Mouse (Mus musculus): ENCODE measurements at regions not wholly inside any gene's neighbourhood (a gene's known extent, or its start where the extent isn't known, plus 50 kb on each side); places are given as distances from the start of the nearest gene placed in this dataset.

- Histone ChIP-seq H3K4me3 (ENCODE audit: insufficient read depth, low read length) (no peak overlapping the region), H3K27ac (ENCODE audit: insufficient read depth, low read length) (no peak overlapping the region), H3K4me1 (ENCODE audit: control insufficient read depth, insufficient read depth, low read length) (0 out of 2 replicates have a peak, but pooled peaks cover 3% of the 10 kb centered on the region)
- TF ChIP-seq CTCF (IDR thresholded peaks at IDR 0.05; ENCODE audit: borderline replicate concordance, insufficient read depth, low read length) (no peak), POLR2A (IDR thresholded peaks at IDR 0.05; ENCODE audit: low read depth, low read length) (no peak)
Measured at GRCm38 (mm10) chr1:90433911-90434310, 168.9 kb upstream of the Cops8 start.

DNA sequence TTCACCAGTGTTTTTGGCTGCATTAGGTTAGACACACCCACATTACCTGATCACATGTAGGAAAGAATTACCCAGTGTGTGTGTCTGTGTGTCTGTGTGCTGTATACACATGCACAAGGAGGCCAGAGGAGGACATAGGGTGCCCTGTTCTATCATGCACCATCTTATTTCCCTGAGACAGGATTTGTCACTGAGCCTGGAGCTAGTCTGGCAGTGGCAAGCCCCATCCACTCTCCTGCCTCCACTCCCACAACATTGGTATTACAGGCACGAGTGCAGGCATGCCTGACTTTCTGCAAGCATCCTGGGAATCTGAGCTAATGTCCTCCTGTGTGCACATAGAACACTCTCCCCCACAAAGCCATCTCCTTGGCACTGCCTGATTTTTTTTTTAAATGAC lies 162.1 kb upstream of the Cops8 start:
- Histone ChIP-seq H3K4me1 (ENCODE audit: control insufficient read depth, insufficient read depth, low read length) (peaks cover 16% of the 10 kb centered on the region), H3K4me3 (ENCODE audit: insufficient read depth, low read length) (no peak overlapping the region), H3K27ac (ENCODE audit: insufficient read depth, low read length) (no peak overlapping the region)
- no peak for TF ChIP-seq POLR2A (IDR thresholded peaks at IDR 0.05; ENCODE audit: low read depth, low read length)
- TF ChIP-seq CTCF (IDR thresholded peaks at IDR 0.05; ENCODE audit: borderline replicate concordance, insufficient read depth, low read length) = no peak

- peaks cover 16% of the 10 kb centered on the region for H3K4me1 ChIP-seq (ENCODE audit: control insufficient read depth, insufficient read depth, low read length)
- no peak overlapping the region for H3K4me3 ChIP-seq (ENCODE audit: insufficient read depth, low read length)
- TF ChIP-seq POLR2A (IDR thresholded peaks at IDR 0.05; ENCODE audit: low read depth, low read length) (no peak), CTCF (IDR thresholded peaks at IDR 0.05; ENCODE audit: borderline replicate concordance, insufficient read depth, low read length) (no peak)
- H3K27ac ChIP-seq (ENCODE audit: insufficient read depth, low read length) = no peak overlapping the region
Measured at GRCm38 (mm10) chr1:90441134-90441868, 161.5 kb upstream of the Cops8 start.

DNA sequence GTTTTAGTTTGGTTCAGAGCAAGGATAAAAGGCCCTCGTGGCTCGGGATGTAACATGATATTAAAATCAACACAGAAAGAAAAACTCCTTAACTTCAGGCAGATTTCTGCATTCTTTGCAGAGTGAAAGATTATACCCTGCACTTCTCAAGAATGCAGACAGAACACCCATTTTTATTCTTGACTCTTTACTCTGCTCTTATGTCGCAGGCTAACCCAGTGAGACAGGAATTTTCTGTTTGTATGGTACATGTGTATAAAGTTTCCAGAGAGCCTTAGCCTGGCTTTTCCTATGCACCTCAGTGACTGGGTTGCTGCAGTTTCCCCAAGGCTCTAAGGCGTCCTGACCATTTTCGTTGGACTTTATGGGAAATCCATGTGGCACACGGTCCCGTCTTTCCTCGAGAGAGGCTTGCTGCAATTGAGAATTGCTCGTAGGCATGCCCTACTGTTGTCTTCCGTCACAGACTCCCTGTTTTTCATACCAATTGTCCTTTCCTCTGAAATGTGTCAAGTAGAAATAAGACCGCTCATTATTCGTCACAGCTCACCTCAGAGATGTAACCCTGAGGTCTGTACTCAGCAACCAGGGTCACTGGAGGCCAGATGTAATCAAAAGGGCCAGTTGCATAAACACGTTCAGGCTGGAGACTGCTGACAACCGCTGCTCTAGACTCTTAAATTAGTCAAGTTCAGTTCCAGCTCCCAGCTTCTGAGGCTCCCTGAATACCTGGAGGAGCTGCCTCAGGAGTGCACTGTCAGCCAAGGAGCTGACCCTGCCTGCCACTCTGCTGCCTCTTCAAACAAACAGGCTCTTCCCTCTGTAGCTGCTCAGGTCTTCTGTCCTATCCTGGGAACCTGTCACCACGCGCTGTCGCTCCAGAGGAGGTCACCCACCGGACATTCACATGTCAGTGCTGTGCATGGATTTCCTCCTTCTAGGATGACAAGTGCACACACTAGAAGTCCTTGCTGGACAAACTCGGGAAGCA lies 160.2 kb upstream of the Cops8 start:
- H3K4me1 ChIP-seq (ENCODE audit: control insufficient read depth, insufficient read depth, low read length) = peaks cover 16% of the 10 kb centered on the region
- TF ChIP-seq CTCF (IDR thresholded peaks at IDR 0.05; ENCODE audit: borderline replicate concordance, insufficient read depth, low read length) (no peak), POLR2A (IDR thresholded peaks at IDR 0.05; ENCODE audit: low read depth, low read length) (no peak)
- H3K27ac ChIP-seq (ENCODE audit: insufficient read depth, low read length) = peak overlapping the region; percentile 71
- no peak overlapping the region for H3K4me3 ChIP-seq (ENCODE audit: insufficient read depth, low read length)

DNA sequence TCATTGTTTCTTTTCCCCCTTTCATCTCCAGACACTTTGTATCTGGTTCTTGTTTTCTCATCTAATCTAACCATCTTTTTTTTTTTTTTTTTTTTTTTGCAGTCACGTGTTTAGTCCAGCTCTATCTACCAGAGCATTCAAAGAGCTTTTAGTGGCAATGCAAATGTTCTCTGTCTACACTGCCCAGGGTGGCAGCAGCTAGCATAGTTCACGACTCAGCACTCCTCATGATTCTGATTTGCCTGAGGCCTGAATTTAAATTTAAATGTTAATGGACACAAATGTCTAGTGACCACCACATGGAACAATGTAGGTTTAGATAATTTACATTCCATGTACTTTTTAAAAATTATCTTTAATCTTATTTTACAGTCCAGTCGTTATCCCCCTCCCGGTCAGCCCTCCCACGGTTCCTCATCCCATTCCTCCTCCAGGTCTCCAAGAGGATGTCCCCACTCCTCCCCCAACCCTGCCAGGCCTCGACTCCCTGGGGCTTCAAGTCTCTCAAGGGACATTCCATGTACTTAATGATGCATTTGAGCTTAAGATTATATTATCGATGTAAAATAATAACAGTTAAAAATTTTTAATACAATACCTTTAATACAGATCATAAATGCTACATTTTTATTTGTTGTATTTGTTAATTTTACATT lies 153.1 kb upstream of the Cops8 start:
- H3K4me1 ChIP-seq (ENCODE audit: control insufficient read depth, insufficient read depth, low read length) = no peaks in the 10 kb centered on the region
- no peak overlapping the region for H3K4me3 ChIP-seq (ENCODE audit: insufficient read depth, low read length)
- H3K27ac ChIP-seq (ENCODE audit: insufficient read depth, low read length) = no peak overlapping the region
- TF ChIP-seq CTCF (IDR thresholded peaks at IDR 0.05; ENCODE audit: borderline replicate concordance, insufficient read depth, low read length) (no peak), POLR2A (IDR thresholded peaks at IDR 0.05; ENCODE audit: low read depth, low read length) (no peak)

DNA sequence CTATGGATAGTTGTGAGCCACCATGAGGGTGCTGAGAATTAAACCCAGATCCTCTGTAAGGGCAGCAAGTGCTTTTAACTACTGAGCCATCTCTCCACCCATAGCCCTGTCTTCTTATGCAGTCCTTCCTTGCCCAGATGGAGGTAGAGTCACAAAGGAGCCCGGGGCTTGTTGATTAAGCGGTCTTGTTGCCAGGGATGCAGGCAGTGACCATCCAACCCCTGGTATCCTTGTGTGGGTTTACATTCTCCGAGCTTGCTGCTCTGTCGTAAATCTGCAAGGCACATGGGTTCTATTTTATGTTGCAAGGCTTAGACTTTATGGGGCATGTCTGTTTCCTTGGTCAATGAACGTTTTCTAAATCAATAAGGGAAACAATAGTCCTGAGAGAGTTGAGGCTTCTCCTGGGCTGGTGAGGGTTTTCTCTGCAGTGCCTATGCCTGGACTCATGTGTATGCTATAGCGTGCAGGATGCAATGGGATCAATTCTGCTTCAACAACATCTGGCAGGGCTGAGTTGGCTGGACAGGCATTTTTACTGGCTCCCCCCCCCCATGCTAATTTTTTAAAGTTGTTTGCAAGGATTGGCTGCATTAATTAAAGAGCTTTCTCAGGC lies 150.7 kb upstream of the Cops8 start:
- H3K4me1 ChIP-seq (ENCODE audit: control insufficient read depth, insufficient read depth, low read length) = no peaks in the 10 kb centered on the region
- TF ChIP-seq CTCF (IDR thresholded peaks at IDR 0.05; ENCODE audit: borderline replicate concordance, insufficient read depth, low read length) (no peak), POLR2A (IDR thresholded peaks at IDR 0.05; ENCODE audit: low read depth, low read length) (no peak)
- H3K4me3 ChIP-seq (ENCODE audit: insufficient read depth, low read length) = no peak overlapping the region
- no peak overlapping the region for H3K27ac ChIP-seq (ENCODE audit: insufficient read depth, low read length)

DNA sequence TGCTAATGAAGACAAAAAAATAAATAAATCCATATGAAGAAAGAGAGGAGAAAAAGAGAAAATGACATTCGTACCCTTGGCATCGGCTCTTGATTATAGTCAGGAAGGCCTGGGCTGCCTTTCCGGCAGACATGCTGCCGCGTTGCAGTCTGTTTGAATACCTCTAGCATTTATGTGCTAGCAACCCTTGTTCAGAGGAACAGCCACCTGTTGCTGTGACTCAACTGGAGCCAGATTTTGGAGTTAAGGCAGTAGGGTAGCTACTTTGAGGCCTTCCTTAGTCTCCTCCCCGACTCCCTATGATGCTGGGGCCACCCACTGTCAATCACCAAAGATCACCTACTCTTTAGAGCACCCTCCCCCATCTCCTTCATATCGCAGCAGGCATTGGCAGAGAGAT lies 148.5 kb upstream of the Cops8 start:
- Histone ChIP-seq H3K27ac (ENCODE audit: insufficient read depth, low read length) (no peak overlapping the region), H3K4me1 (ENCODE audit: control insufficient read depth, insufficient read depth, low read length) (no peaks in the 10 kb centered on the region), H3K4me3 (ENCODE audit: insufficient read depth, low read length) (no peak overlapping the region)
- TF ChIP-seq POLR2A (IDR thresholded peaks at IDR 0.05; ENCODE audit: low read depth, low read length) (no peak), CTCF (IDR thresholded peaks at IDR 0.05; ENCODE audit: borderline replicate concordance, insufficient read depth, low read length) (no peak)

DNA sequence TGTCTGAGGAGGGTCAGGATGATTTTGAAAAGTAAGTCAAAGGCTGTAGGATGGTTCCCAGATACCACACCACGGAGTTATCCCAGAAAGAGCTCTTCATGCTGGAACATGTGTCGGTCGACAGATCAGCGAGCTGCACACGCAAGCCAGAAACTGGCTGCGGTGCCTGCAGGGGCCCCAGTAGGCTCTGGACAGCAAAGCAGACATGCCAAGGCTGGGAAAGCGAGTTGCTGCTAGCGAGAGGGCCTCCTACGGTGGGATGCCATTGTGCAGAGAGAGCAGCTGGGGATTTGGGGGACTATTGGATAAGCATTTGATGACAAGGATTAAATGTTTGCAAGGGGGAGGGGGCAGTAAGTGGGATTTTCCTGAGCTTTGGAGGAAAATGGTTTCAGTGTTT lies 145.4 kb upstream of the Cops8 start:
- peaks cover 7% of the 10 kb centered on the region; the same call in 1 of the 2 replicates for H3K4me1 ChIP-seq (ENCODE audit: control insufficient read depth, insufficient read depth, low read length)
- no peak overlapping the region for H3K27ac ChIP-seq (ENCODE audit: insufficient read depth, low read length)
- TF ChIP-seq POLR2A (IDR thresholded peaks at IDR 0.05; ENCODE audit: low read depth, low read length) (no peak), CTCF (IDR thresholded peaks at IDR 0.05; ENCODE audit: borderline replicate concordance, insufficient read depth, low read length) (no peak)
- no peak overlapping the region for H3K4me3 ChIP-seq (ENCODE audit: insufficient read depth, low read length)

DNA sequence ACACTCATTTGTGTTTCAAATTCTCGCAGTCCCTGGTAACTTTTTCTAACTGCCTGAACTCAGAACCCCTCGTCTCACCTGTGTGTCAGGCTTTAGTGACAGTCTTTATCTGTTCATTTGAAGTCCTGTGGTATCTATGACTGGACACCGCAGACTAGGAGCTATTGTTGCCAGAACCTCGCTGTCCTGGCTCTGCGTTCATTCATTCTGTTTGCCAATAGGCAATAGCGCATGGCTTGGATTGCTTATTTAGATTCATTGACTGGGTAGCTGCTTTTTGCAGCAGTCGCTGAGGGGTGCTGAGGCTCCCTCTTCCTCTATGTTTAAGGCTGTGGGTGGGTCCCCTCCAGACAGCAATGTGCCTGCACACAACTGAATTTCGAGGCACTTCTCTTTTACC lies 144.6 kb upstream of the Cops8 start:
- peaks cover 7% of the 10 kb centered on the region; the same call in 1 of the 2 replicates for H3K4me1 ChIP-seq (ENCODE audit: control insufficient read depth, insufficient read depth, low read length)
- no peak overlapping the region for H3K4me3 ChIP-seq (ENCODE audit: insufficient read depth, low read length)
- no peak overlapping the region for H3K27ac ChIP-seq (ENCODE audit: insufficient read depth, low read length)
- TF ChIP-seq CTCF (IDR thresholded peaks at IDR 0.05; ENCODE audit: borderline replicate concordance, insufficient read depth, low read length) = no peak
- no peak for TF ChIP-seq POLR2A (IDR thresholded peaks at IDR 0.05; ENCODE audit: low read depth, low read length)
